Mouse (Mus musculus) activated CD4-positive, CD25-positive, alpha-beta regulatory T cell, adult 4 months (primary cell): ENCODE measurements around the gene Psat1. TPM values are rescaled to one million over a fixed set of nuclear protein-coding genes. Genes with fewer than 3 reads are reported as not detected.
A peak's percentile ranks its signal among the peaks of the same experiment; 100 is the strongest.

Experiments used
- ATAC-seq: one replicate; pipeline ENCODE4 v1.8.0; 2017
- polyA plus RNA-seq, 2 experiments: library from polyadenylated mRNA; unstranded; fragments of 100-300 nt; shearing (Covaris generic); gene quantifications; one replicate each; pipeline ENCODE4 v1.2.1; 2017

Psat1 gene
- polyA plus RNA-seq, result 10 to 100 TPM; 59.0 to 61.6 TPM

- ATAC-seq, result no peak
Measured at GRCm38 (mm10) chr19:15947237-15947636, at the start of gene Psat1. Psat1 (minus strand) TSS chr19:15947337.

DNA sequence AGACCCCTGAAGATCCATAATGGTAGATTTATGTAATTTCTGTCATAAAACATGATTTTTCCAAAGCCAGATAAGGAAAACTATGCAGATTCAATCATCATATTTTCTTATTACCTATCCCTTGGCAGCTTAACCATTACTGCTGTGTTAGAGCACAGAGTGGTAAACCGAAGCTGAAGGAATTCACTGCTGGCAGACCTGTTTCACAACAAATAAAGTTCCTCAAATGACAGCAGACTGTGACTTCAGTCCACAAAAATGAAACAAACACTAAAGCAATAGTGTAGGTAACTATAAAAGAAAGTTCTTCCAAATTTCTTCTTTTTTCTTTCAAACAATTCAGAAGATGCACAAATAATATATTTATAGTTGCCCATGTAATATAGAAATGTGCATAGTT is 43.0 kb upstream of the Psat1 start:
- ATAC-seq, result no peak

DNA sequence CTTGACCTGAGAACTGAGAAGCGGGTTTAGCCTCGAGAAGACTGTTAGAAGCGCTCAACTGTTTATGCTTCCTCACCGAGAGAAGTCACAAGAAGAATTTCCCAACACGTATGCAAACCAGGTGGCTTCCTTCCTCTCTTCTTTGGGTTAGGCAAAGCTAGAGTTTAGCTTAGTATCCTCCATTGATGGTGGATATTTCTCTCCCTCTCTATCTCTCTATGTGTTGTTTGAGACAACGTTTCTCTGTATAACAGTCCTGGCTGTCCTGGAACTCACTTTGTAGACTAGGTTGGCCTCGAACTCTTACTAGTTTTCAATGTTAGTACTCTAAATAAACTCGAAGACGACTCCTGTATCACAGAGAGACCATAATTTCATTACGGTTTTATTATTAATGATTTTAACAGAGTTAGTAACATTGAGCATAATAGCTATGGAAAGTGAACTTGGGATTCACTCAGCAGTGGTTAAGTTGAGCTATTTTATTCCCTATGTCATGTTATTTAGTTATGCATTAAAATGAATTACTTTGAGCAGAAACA is 38.1 kb upstream of the Psat1 start:
- ATAC-seq, result peak; percentile 31

GRCm38 (mm10) chr19:15984449-15985171 is 37.5 kb upstream of the Psat1 start, which contains the start of gene Cep78:
Cep78 (minus strand) TSS chr19:15984989.
- peak; percentile 85 for ATAC-seq

DNA sequence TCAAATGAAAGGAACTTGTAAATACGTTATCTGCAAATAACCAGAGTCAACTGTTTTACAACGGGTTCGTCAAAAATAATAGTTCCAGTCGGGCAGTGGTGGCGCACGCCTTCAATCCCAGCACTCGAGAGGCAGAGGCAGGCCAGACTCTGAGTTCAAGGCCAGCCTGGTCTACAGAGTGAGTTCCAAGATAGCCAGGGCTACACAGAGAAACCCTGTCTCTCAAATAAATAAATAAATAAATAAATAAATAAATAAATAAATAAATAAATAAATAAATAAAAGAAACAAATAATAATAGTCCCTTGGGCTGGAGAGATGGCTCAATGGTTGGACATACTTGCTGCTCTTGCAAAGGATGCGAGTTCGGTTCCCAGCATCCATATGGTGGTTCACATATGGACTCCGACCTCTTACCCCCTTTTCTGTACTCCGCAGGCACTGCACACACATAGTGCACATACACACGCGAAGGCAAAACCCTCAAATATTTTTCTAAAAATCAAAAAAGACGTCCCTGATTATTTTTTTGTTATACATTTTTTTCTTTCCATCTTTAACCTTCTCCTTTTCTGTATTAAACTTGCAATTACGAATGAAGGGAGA is 36.7 kb upstream of the Psat1 start:
- no peak for ATAC-seq

DNA sequence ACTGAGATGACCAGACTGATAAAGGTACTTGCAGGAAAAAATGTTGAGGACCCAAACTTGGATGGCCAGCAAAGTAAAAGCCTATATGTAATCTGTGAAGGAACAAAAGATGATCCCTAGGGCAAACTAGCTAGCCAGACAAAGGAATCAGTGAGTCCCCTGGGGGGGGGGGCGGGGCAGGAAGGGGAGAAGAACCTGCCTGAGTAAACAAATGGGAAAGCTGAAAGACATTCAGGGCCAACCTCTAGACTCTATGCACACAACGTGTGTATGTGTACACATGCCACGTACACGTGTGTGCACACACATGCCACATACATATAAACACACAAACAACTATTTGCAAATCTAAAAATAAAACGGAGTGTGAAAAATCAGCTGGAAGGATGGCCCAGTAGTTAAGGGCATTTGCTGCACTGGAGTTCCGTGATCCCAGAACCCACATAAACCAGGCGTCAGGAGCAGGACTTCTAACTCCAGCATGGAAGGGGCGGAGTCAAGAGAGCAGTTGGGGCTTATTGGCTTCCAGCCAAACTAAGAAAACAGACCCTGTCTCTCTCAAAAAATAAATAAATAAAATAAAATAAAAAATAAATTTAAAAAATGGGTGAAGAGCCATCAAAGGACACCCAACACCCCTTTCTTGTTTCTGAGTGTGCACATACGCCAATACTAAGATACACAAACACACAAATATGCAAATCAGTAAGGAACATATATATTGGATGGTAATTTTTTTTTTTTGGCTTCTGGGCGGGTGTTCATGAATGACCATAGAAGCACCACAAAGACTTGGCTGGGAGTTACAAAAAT is 36.0 kb upstream of the Psat1 start:
- ATAC-seq, result no peak

DNA sequence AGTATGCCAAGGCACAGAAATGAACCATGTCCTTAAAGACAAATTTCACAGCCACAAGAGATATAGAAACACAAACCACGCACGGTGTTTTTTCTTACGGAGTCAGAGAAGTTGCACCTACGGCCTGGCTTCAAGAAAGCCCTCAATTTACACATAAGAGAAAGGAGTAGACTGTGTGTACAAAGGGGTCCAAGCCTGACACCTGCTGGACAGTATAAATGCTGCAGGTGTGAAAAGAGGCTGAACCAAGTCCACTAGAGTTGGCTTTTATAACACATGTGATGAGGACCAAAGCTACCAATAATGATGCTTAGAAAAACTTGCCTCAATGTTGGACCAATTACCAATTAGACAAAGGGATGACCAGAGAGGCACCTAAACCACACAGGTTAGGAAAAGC is 34.7 kb upstream of the Psat1 start:
- ATAC-seq, result peak; percentile 65

- ATAC-seq, result no peak
Measured at GRCm38 (mm10) chr19:15973365-15973764, 26.2 kb upstream of the Psat1 start.

- peak; percentile 61 for ATAC-seq
Measured at GRCm38 (mm10) chr19:15965082-15965481, 17.9 kb upstream of the Psat1 start.

GRCm38 (mm10) chr19:15964533-15964932 is 17.4 kb upstream of the Psat1 start:
- no peak for ATAC-seq

DNA sequence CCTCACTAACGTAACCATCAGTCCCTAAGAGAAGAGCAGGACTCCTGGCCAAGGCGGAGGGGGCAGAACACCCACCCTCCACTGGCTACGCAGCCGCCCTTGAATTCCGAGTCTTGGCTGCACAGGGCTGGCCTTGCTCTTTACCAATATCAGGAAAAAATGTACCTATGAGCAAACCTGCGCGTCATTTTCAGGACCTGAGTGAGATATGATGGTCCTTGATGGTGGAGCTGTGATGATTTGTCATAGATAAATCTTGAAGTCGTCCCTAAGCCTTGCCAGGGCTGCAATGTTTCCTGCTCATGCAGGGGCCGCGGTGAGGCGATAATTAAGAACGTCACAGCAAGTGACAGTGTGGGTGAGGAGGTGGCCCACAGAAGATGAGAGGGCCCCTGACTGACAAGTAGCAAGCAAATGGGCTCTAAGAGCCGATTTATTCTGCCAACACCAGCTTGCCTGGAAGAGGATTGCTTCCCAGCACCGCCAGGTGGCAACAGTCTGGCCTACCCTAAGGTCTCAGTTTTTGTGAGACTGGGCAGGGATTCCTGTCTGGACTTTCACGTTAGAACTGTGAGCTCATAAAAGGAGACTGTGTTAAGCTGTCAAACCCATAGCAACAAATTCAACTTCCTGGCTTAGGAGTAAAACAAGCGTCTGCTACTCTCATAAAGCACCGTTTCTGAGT is 16.0 kb upstream of the Psat1 start:
- ATAC-seq, result no peak

- no peak for ATAC-seq
Measured at GRCm38 (mm10) chr19:15962313-15962712, 15.2 kb upstream of the Psat1 start.

DNA sequence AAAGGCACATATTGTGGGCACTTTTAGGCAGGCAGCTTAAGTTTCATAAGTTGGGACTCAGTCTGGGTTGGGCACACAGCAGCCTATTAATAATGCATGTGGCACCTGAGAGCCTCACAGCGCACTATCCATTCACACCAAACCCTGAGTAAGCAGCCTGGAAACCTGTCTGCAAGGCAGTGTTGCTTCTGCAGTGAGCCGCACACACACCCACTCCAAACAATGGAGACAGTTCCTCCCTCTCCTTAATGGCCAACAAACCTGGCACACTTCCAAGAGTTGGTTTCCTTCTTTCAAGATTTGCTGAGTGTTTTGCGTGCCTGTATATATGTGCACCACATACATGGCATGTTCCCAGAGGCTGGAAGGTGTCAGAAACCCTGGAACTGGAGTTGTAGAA is 3.1 kb upstream of the Psat1 start:
- no peak for ATAC-seq

DNA sequence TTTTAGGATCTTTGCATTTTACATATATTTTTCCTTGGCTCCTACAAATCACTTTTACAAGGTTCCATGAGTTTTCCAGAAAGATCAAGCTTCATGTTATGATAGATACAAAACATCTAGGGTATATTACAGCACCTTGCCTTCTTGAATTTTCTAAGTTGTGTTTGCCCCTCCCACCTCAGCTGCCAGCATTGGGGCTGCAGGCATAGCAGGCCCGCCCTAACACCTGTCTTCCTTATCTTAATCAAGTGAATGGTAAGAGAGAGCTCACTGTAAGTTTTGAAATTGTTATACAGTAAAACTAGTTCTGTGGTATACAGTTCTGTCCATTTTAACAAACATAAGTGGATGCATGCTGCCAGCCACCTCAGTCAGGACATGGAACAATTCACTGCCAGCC is 1.7 kb upstream of the Psat1 start:
- ATAC-seq, result no peak

GRCm38 (mm10) chr19:15948426-15948825 is 1.3 kb upstream of the Psat1 start:
- no peak for ATAC-seq

DNA sequence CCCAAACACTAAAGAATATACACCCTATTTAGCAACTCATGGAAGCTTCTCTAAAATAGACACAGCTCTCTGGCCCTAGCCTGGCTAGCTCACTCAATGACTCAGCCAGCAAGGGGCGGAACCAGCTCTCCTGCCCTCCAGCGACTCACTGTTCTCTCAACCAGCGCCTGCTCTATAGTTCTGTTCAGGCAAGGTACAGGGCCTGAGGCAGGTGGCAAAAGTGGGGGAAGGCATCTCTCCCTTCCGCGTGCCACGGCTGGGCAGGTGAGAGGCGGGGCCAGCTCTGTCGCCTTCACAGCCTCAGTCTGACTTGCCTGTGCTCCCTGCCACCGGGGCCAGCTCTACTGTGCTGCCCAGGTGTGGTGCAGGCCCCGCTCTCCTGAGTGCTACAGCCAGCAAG is 474 bp downstream of the Psat1 start:
- ATAC-seq, result no peak

DNA sequence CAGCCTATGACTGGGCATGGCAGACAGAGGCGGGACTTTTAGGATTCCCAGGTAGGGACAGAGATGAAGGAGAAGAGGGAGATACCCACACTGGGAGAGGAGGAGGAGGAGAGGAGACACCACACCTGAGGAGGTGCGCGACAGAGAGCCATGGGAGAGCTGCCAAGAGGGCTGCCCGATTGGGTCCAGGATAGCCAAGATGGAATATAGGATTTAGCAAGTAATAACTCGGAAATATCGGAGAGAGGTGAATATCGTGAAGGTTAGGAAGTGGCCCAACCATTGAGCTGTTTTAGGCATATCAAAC is 4.1 kb downstream of the Psat1 start:
- no peak for ATAC-seq

DNA sequence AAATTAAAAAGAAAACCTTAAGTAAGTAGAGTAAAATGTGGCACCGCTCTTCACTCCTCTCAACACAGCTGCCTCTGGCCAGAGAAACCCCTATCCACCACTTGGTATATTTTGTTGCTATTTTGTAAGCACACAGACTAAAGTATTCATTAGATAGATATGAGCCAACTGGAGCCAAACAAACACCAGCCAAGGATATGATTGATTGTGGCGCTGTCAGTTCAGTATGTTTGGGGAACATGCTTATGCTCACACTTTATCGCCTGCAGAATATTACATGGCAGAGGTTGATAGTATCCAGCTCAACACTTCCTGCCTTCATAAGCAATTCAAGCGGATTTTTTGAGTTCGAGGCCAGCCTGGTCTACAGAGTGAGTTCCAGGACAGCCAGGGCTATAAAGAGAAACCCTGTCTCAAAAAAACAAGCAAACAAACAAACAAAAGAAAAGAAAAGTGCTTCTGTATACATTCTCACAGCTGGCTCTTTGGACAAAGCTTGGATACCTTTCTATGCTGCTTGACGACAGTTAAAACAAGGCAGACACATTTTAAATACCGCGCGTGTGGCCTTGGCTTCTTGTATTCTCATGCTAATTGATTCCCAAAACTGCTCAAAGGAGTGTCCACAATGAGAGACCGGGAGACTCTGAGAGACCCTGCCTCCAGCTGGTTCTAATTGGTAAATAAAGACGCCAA is 4.6 kb downstream of the Psat1 start:
- no peak for ATAC-seq

DNA sequence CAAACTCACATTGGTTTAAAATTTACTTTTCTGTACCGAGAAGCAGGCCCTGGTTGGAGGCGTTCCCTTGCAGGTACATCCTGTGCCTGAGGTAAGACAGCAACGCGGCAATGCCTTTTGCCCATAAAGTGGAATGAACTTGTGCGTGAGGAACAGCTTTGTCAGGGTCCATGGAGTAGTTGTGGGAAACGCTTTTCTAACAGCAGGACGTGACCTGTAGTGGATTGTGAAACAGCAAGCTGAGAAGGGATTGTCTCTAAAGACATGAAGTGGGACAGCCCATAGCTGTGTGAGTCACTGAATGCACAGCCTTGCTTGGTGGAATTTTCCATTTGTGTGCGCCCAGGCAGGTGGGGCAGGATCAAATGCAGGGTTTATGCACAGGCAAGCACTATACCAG is 5.7 kb downstream of the Psat1 start:
- no peak for ATAC-seq

- no peak for ATAC-seq
Measured at GRCm38 (mm10) chr19:15925719-15926045, 21.5 kb downstream of the Psat1 start.

DNA sequence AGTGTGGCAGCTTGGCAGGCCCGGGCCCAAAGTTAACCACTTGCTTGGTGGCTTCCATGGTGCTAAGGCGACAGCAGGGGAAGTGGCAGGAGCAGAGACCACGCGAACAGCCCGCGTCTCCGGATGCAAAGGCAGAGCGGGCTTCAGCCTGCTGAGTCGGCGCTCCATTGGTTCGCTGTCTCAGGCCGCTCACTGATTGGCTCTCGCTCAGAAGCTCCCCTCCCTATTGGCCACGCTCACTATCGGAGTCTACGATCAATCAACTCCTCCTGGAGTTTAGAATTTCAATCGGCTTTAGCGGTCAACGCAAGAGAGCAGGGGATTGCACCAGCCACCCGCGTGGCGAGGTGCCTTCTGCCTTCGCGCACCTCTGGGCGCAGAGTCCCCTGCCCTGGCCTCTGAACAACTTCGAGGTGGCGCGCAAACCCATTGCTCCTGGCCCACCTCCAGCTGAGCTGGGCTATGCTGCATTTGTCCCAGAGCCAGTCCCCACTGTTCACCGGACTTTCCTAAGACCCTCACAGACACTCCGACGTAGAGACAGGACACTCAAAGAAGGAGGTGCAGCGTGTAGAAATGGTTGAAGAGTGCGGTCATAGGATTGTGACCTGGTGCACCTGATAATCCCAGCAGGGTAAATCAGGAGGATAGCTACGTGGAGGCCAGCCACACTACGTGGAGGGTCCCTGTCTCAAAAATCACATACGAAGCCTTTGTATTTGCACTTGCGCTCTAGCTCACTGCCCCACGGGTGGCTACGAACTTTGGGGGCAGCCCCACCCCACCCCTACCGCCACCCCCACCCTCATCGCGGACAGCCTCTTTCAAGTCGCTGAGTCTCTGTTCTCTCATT is 22.0 kb downstream of the Psat1 start:
- peak; percentile 95 for ATAC-seq
